Mouse (Mus musculus) thymus, postnatal 14 days (tissue): ENCODE measurements at regions not wholly inside any gene's neighbourhood (a gene's known extent, or its start where the extent isn't known, plus 50 kb on each side); places are given as distances from the start of the nearest gene placed in this dataset.

Experiments used
- DNase-seq: peaks from one replicate; pipeline ENCODE4 v3.0.0; 2021

DNA sequence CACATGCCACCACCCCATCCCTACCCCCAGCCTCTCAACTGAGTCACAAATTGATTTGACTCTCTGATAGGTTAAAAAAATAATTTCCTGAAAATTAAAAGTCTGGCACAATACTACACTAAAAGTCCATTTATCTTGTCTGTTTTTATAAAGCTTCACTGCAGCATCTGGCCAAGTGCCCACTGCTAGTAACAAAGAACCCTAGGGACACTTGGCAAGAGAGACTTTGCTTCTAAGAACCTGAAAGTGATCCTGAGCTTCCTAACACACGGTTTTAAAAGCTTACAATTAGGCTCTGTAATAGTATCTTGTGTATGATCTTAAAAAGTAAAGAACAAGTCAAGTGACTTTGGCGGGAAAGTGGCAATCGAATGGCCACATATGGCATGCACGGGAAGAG is 288.3 kb downstream of the Epha4 start:
- DNase-seq: no peak

- no peak for DNase-seq
These were observed 287.8 kb downstream of the Epha4 start for GRCm38 (mm10) chr1:77226991-77227515.

- no peak for DNase-seq
These were observed 287.1 kb downstream of the Epha4 start for GRCm38 (mm10) chr1:77227800-77228199.

- DNase-seq: no peak
These were observed 285.3 kb downstream of the Epha4 start for GRCm38 (mm10) chr1:77229561-77229960.

DNA sequence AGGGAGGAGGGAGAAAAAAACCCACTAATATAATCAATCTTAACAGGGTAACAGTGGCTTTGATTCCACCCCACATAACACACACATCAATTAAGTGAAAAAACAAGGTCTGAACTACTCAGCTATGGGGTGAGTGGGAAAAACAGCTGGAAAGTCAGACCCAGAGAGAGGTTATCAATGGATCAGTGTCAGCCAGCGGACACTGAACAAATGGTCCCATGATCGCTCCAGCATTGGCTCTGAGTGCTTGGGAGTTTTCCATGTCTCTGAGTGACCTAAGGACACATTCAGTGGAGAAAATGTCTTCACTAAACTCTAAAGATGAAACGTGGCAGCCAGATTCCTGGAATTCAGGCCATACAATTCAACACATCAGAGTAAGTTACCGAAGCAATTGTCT is 281.9 kb downstream of the Epha4 start:
- no peak for DNase-seq

DNA sequence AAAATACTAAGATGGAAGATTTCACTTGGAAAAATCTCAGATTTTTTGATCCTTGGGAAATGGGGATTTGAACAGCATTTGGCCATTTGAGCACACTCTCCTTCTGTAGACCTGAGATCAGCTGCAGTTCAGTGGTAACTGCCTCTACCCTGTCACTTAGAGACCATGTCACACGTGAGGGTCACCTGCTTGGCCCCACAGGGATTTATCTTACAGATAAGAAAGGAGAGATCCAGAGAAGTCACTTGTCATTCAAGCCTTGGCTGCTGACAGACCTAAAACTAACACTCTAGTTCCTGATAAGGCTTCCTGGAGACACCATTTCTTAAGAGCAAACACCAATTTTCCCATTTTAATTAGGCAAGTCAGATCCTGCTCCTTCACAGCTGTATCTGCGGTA is 270.2 kb downstream of the Epha4 start:
- no peak for DNase-seq

- DNase-seq: no peak
These were observed 268.8 kb downstream of the Epha4 start for GRCm38 (mm10) chr1:77246047-77246446.

- no peak for DNase-seq
These were observed 260.6 kb downstream of the Epha4 start for GRCm38 (mm10) chr1:77254276-77254675.

- DNase-seq: no peak
These were observed 258.6 kb downstream of the Epha4 start for GRCm38 (mm10) chr1:77256115-77256842.

- no peak for DNase-seq
These were observed 256.1 kb downstream of the Epha4 start for GRCm38 (mm10) chr1:77258730-77259310.

DNA sequence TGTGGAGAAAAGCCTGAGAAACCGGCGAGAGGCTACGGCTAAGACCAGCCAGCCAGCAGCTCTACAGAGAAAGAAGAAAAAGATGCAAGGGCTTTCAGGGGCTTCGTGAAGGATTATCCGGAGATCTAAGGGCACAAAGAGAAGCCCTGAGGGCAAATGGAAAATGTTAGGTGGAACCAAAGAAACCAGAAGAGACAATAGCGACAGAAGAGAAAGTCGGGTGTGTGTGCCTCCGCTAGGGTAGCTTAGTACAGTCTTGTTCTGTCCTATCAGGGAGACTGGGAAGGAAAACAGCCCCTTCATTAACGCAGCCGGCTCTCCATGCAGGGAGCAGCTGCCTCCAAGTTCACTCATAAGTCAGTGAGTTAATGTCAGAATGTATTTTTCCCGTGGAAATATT is 255.1 kb downstream of the Epha4 start:
- no peak for DNase-seq

DNA sequence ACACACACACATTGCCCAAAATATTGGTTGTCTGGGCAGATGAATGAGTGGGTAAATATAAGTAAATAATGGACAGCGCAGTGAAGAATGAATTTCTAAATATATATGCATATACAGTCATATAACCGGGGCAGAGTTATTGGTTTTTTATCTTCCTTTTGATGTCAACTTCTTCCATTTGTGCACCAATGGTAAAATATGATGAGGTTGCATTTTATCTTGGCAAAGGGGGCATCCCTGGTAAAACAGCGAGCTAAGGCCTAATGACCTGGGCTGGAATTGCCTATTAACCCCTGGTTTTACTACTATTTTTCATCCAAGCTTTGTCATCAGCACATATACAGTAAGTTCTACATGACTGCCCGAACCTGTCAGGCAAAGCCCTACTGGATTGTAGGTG is 253.2 kb downstream of the Epha4 start:
- no peak for DNase-seq

DNA sequence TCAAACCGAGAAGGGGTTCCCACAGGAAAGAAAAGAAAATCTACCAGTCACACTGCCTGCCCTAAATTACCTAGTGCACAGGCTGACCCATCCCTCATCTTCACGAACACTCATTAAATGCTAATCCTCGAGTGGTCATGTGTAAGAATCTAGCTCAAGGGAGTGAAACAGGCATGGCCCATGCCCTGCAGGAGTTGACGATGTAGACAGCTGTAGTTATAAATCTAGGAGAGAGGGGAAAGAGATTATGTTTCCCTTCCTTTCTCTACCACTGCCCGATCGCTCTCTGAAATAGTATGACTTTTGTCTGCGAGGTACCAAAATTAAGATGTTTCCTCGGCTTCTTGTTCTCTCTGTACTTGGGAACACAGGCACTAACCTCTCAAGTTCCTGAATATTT is 249.2 kb downstream of the Epha4 start:
- DNase-seq: no peak

DNA sequence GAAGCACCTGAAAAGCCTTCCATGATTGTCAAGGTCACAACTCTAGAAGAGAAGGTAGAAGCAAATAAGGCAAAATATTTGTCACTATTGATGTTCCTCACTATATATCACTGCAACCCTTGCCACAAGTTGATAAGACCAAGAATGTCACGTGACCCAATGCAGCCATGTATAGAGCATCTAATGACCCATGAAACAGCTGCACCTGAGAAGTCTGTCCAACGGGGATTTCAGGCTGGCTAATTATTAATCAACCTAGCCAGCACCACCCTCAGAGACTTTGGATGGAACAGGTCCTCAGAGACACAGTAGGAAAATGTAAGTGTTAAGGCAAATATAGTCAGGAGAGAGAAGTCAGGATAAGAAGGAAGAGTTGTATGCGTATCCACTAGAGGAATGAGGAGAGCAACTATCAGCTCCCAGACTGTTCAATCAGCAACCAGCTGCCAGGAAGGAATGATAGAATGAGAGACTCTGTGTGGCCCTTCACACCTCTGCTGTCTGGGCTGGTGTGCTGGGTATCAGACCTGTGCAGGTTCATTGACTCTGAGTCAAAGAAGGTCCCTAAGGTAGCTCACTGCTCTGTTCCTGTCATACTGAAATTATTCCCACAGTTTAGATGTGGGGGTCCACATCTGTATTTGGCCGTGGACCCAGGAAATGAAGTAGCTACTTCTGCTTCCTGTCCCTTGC is 247.4 kb downstream of the Epha4 start:
- DNase-seq: no peak

DNA sequence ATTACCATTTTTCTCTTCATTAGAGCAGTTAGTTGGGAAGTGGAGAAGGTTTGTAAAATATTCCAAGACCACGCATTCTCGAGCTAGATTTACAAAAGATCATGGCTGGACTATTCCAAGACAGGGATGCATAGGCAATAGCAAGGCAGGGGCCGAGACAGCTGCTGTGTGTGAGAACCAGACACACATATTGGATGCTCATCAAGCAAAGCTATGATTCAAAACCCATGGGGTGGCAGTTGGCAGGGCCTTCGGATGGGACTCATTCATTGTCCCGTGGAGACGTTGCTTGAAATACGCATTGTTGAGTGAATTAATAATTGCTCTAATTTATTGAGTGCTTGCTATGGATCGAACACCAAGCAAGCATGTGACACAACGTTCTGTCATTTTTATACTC is 239.6 kb downstream of the Epha4 start:
- DNase-seq: no peak

DNA sequence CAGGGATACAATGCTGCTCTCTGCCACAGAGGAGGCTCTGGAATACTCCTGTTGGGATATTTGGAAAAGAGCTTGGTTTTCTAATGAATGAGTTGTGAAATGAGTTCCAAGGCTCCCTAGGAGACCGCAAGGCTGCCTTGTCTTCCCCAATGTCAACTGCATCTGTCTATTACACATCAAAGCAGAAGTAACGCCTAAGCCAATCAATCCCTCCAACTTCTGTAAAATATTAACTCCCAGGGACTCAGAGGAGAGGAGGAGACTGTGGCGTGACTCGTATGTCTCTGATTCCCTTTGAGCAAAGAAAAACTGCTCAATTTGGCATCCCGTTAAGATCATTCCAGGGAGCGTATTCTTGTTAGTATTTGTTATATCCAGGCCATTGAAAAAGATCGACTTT is 235.3 kb downstream of the Epha4 start:
- no peak for DNase-seq

DNA sequence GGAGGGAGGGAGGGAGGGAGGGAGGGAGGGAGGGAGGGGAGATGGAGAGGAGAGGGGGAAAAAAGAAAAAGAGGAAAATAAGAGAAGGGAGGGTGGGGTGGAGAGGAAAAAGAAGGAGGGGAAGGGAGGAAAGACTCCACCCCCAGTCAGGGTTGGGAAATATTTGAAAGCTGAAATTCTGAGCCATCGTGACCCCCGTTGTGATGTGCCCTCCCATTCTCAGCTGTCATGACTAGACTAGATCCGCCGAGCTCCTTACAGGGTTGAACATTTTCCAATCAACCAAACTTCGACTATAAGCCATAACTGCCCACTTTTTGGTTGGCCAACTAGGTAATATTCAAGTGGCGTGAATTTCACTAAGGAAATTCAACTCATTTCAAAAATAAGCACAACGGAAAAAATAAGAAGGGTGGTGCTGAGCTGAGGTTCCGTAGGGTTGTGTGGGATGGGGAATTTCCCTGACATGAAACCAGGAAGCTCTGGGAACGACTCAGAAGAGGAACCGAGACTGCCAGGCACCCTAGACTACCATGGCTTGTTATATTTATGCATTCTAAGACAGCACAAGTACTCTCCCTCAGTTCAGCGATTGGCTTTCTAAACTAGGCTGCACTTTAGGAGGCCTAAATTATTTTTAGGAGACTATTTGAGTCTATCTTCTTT is 234.4 kb downstream of the Epha4 start:
- DNase-seq: no peak

DNA sequence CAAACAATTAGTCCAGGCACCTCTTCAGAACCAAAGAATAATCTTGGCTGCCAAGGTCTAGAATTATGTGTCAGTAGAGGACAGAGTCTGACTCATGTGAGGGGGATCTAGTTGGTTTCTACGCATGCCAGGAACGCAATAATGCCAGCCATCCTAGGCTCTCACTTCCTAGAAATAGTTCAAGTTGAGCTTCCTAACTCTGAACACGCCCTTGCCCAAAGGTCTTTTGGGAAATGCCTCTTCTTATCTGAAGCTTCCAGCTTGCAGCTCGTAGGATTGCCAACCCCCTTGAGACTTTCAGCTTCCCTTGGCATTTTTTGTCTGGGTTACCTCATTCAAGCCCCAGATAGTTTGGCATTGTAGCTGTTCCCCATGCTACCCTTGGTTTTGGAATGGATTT is 233.1 kb downstream of the Epha4 start:
- no peak for DNase-seq

DNA sequence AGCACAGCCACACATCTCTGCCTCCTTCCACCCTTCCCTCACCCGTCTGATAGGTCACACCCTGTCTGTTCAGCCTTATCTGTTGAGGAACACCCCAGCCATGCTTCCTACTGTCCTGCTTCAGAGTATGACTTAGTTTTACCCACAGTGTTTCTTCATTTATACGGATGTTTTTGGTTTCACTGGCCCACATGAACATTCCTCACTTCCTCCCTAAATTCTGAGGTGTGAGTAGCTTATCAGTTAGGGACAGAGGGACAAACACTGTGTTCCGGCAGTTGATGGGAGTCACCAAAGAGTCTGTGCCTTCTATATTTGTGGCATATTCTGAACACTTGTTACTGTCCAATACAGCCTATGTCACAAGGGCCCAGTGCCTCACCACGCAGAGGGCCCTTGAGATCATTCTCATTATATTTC is 216.2 kb downstream of the Epha4 start:
- no peak for DNase-seq

- no peak for DNase-seq
These were observed 214.1 kb downstream of the Epha4 start for GRCm38 (mm10) chr1:77300806-77301205.

DNA sequence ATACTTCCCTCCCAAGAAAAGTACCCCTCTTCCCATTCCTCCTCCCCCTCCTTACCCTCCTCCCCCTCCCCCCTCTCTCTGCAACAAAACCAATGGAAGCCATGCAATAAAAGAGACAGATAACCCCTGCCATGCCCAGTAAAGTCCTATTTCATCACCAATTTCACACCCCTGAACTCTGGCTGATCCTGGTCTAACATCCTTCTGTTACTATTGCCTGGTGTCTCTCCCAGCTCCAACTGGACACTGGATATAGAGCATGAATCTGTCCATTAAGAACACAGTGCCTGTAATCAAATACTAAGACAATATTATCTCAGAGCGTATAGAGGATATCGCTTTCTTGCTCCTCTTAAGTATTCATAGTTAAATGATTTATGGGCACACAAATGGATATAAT is 210.1 kb downstream of the Epha4 start:
- DNase-seq: no peak

- no peak for DNase-seq
These were observed 207.1 kb downstream of the Epha4 start for GRCm38 (mm10) chr1:77307745-77308144.

DNA sequence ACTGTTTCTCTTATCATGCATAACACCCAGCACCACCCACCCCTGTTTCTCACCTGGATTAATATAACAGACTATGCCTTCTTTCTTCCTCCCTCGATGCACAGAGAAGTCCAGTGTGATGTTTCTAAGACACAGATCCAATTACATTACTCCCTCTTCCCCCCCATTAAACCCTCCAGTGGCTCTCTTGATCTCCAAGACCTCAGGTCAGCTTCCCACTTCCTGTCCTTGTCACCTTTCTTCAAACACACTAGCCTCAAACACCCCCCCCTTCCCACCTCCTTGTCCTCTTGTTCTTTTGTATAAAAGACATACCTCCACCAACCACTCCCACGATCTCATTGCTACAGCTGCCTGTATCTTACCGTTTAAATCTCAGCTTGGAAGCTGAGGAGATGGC is 201.8 kb downstream of the Epha4 start:
- DNase-seq: no peak

DNA sequence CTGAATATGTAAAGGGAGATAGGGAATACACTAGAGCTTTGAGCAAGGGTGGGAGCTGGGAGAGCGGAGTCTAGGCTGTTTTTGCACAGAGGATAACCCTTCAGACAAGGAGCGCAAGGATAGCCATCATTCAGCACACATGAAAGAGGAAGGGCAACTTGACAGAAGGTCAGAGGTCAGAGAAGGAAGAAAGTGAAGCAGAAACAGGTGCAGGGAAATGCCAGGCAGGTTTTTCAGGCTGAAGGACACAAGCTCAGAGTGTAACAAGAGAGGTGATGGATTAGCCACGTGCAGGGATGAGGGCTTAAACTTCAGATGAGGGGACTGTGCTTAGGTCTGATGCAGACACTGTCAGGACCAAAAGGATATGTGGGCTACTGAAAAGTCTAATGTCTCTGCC is 199.5 kb downstream of the Epha4 start:
- no peak for DNase-seq
